Mouse (Mus musculus) midbrain, embryonic 16.5 days (tissue): ENCODE results near the gene Pdzrn3. TPM values are rescaled to one million over a fixed set of nuclear protein-coding genes. Genes with fewer than 3 reads are reported as not detected.

Experiments
- ATAC-seq: fragments of 200-750 bp; cut with Nextera tagmentation; 2 replicates; pipeline ENCODE4 v1.8.0; 2017; ENCODE audit warnings: moderate TSS enrichment
- H3K27ac ChIP-seq: fragments of 300-500 bp; sonication (generic); 2 replicates; pipeline ENCODE4 v1.5.1; 2014; ENCODE audit warnings: mild to moderate bottlenecking, low read length, mixed read lengths
- H3K27me3 ChIP-seq: fragments of 300-500 bp; sonication (generic); 2 replicates; pipeline ENCODE4 v1.6.1; 2014; ENCODE audit warnings: low read depth, low read length, mixed read lengths; ENCODE audit not compliant: control insufficient read depth, insufficient read depth
- H3K36me3 ChIP-seq: fragments of 300-500 bp; sonication (generic); 2 replicates; pipeline ENCODE4 v1.6.1; 2014; ENCODE audit warnings: mild to moderate bottlenecking, low read length, moderate library complexity, mixed read lengths; ENCODE audit not compliant: control insufficient read depth, insufficient read depth
- H3K4me1 ChIP-seq: fragments of 300-500 bp; sonication (generic); 2 replicates; pipeline ENCODE4 v1.6.1; 2014; ENCODE audit warnings: mild to moderate bottlenecking, low read length, mixed read lengths; ENCODE audit not compliant: control insufficient read depth, insufficient read depth
- H3K4me2 ChIP-seq: fragments of 300-500 bp; sonication (generic); 2 replicates; pipeline ENCODE4 v1.6.1; 2014; ENCODE audit warnings: mild to moderate bottlenecking, low read length, mixed read lengths
- H3K4me3 ChIP-seq: fragments of 300-500 bp; sonication (generic); 2 replicates; pipeline ENCODE4 v1.5.1; 2014; ENCODE audit warnings: low read depth, mild to moderate bottlenecking, low read length, moderate library complexity, mixed read lengths
- H3K9ac ChIP-seq: fragments of 300-500 bp; sonication (generic); 2 replicates; pipeline ENCODE4 v1.6.1; 2014; ENCODE audit warnings: low read depth, low read length, mixed read lengths
- H3K9me3 ChIP-seq: fragments of 300-500 bp; sonication (generic); replicated peaks from 2 replicates; pipeline ENCODE4 v1.6.1; 2014; ENCODE audit warnings: mild to moderate bottlenecking, low read length, mixed read lengths; ENCODE audit not compliant: control insufficient read depth, poor library complexity, severe bottlenecking
- WGBS: fragments of 180-500 bp; shearing (Covaris S2); extraction: QIAGEN DNeasy Blood & Tissue Kit; methylation state at CpG from one replicate; pipeline ENCODE4 v1.1.7; 2014; 5-methylcytosine and 5-hydroxymethylcytosine counted together
- polyA plus RNA-seq: library from polyadenylated mRNA; unstranded; fragments of >200 nt; fragmentation: Nextera tagmentation; extraction: Ambion mirVana; gene quantifications from 2 replicates; pipeline ENCODE4 v1.2.1, GENCODE M21; 2015

Gene Pdzrn3
- polyA plus RNA-seq, 1 experiment from 2014 or later: 20.3 TPM

DNA sequence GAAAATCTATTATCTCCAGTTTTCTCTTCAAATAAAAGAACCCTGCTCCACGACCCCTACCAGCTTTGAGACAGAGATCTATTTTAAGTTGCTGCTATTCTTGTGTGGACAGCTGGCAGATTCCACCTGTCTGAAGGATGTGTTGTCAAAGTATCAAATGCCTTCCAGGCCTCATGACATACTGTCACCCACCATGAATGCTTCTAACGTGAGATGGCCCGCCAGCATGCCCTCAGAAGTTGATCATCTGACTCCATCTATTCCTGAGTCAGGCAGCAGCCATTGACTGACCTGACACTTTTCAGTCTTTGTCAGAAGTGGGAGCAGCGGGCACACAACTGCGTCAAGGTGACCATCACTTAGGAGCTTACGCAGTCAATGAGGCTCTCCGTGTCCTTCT is 37.6 kb downstream of the Pdzrn3 start:
- Histone ChIP-seq H3K4me2 (no peak overlapping the region), H3K27ac (no peak overlapping the region), H3K36me3 (no peaks in the 10 kb centered on the region), H3K9ac (no peak overlapping the region), H3K9me3 (no peaks in the 10 kb centered on the region), H3K27me3 (no peaks in the 10 kb centered on the region), H3K4me3 (no peak overlapping the region), H3K4me1 (no peaks in the 10 kb centered on the region)
- no peak for ATAC-seq
- WGBS: 94% methylated on average over 7 of the region's 7 CpGs

GRCm38 (mm10) chr6:101337842-101338528 is 39.7 kb downstream of the Pdzrn3 start:
- Histone ChIP-seq H3K9me3 (no peaks in the 10 kb centered on the region), H3K4me3 (no peak overlapping the region), H3K36me3 (no peaks in the 10 kb centered on the region), H3K9ac (no peak overlapping the region), H3K4me1 (0 out of 2 replicates have a peak, but pooled peaks cover 3% of the 10 kb centered on the region), H3K4me2 (no peak overlapping the region), H3K27ac (no peak overlapping the region), H3K27me3 (no peaks in the 10 kb centered on the region)
- ATAC-seq: no peak
- WGBS: 80% methylated on average over 10 of the region's 10 CpGs

GRCm38 (mm10) chr6:101336660-101337059 is 41.0 kb downstream of the Pdzrn3 start:
- Histone ChIP-seq H3K4me1 (0 out of 2 replicates have a peak, but pooled peaks cover 3% of the 10 kb centered on the region), H3K27ac (no peak overlapping the region), H3K4me2 (no peak overlapping the region), H3K4me3 (no peak overlapping the region), H3K36me3 (no peaks in the 10 kb centered on the region), H3K9me3 (no peaks in the 10 kb centered on the region), H3K9ac (no peak overlapping the region), H3K27me3 (no peaks in the 10 kb centered on the region)
- ATAC-seq: no peak
- 91% methylated on average over 10 of the region's 10 CpGs for WGBS

DNA sequence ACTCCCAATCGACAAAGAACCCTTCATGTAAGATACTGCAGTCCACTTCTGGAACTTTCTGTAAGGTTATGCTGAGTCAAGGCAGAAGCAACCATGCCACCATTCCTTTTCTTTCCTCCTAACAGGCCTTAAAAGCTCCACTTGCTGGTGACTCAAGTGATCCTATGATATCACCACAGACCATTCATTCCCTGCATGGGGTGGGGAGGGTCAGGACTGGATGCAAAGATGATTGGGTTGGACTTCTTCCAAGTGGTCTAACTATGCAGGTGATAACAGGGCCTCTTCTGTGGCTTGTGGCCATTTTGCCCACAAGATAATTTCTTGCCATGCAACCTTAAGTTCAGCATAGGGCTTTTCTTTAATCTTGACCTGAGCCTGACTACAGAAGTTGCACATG is 42.0 kb downstream of the Pdzrn3 start:
- H3K9ac ChIP-seq: no peak overlapping the region
- H3K36me3 ChIP-seq: no peaks in the 10 kb centered on the region
- 0 out of 2 replicates have a peak, but pooled peaks cover 3% of the 10 kb centered on the region for H3K4me1 ChIP-seq
- no peak overlapping the region for H3K27ac ChIP-seq
- no peaks in the 10 kb centered on the region for H3K27me3 ChIP-seq
- no peak overlapping the region for H3K4me2 ChIP-seq
- 89% methylated on average over 1 of the region's 1 CpGs for WGBS
- H3K9me3 ChIP-seq: no peaks in the 10 kb centered on the region
- no peak for ATAC-seq
- no peak overlapping the region for H3K4me3 ChIP-seq

- H3K36me3 ChIP-seq: no peaks in the 10 kb centered on the region
- H3K4me1 ChIP-seq: 0 out of 2 replicates have a peak, but pooled peaks cover 3% of the 10 kb centered on the region
- no peak overlapping the region for H3K4me2 ChIP-seq
- no peak overlapping the region for H3K27ac ChIP-seq
- H3K9me3 ChIP-seq: no peaks in the 10 kb centered on the region
- no peak overlapping the region for H3K4me3 ChIP-seq
- no peaks in the 10 kb centered on the region for H3K27me3 ChIP-seq
- 94% methylated on average over 3 of the region's 3 CpGs for WGBS
- ATAC-seq: no peak
- no peak overlapping the region for H3K9ac ChIP-seq
Observed at GRCm38 (mm10) chr6:101334495-101334894, 43.2 kb downstream of the Pdzrn3 start.

- Histone ChIP-seq H3K36me3 (no peaks in the 10 kb centered on the region), H3K4me1 (0 out of 2 replicates have a peak, but pooled peaks cover 3% of the 10 kb centered on the region), H3K9ac (no peak overlapping the region), H3K9me3 (no peaks in the 10 kb centered on the region), H3K4me2 (no peak overlapping the region), H3K27ac (no peak overlapping the region), H3K4me3 (no peak overlapping the region), H3K27me3 (no peaks in the 10 kb centered on the region)
- 98% methylated on average over 5 of the region's 5 CpGs for whole genome bisulfite sequencing
- ATAC-seq: no peak
Observed at GRCm38 (mm10) chr6:101330392-101330791, 47.3 kb downstream of the Pdzrn3 start.

GRCm38 (mm10) chr6:101329499-101329898 is 48.2 kb downstream of the Pdzrn3 start:
- no peak overlapping the region for H3K4me3 ChIP-seq
- 0 out of 2 replicates have a peak, but pooled peaks cover 3% of the 10 kb centered on the region for H3K4me1 ChIP-seq
- no peak overlapping the region for H3K9ac ChIP-seq
- no peak for ATAC-seq
- no peaks in the 10 kb centered on the region for H3K36me3 ChIP-seq
- WGBS: 69% methylated on average over 6 of the region's 6 CpGs
- no peak overlapping the region for H3K4me2 ChIP-seq
- no peaks in the 10 kb centered on the region for H3K27me3 ChIP-seq
- no peaks in the 10 kb centered on the region for H3K9me3 ChIP-seq
- no peak overlapping the region for H3K27ac ChIP-seq

- Histone ChIP-seq H3K9ac (no peak overlapping the region), H3K4me2 (no peak overlapping the region), H3K9me3 (no peaks in the 10 kb centered on the region), H3K27ac (no peak overlapping the region), H3K4me1 (0 out of 2 replicates have a peak, but pooled peaks cover 3% of the 10 kb centered on the region), H3K4me3 (no peak overlapping the region), H3K27me3 (no peaks in the 10 kb centered on the region), H3K36me3 (no peaks in the 10 kb centered on the region)
- 64% methylated on average over 5 of the region's 6 CpGs for WGBS
- no peak for ATAC-seq
Observed at GRCm38 (mm10) chr6:101328514-101328913, 49.2 kb downstream of the Pdzrn3 start.

DNA sequence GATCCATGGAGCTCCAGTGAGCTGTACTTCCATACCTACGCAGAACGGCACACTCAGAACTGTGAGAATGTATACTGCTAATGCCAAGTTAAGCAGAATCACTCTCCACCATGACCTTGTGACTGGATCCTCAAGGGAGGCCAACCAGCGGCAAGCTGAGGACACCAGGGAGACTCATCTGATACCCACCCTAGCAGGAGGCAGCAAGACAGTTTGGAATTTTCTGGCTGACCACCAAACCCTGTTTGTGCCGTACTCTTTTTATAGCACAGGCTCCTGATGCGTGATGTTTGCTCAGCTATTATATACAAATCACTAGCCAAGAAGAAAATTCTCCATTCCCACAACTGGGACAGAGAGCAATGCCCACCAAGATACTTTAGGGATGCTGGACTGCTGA is 50.0 kb downstream of the Pdzrn3 start:
- H3K4me2 ChIP-seq: no peak overlapping the region
- ATAC-seq: no peak
- H3K27ac ChIP-seq: no peak overlapping the region
- H3K9me3 ChIP-seq: no peaks in the 10 kb centered on the region
- 95% methylated on average over 5 of the region's 5 CpGs for WGBS
- no peaks in the 10 kb centered on the region for H3K36me3 ChIP-seq
- H3K4me3 ChIP-seq: no peak overlapping the region
- no peaks in the 10 kb centered on the region for H3K4me1 ChIP-seq
- H3K27me3 ChIP-seq: no peaks in the 10 kb centered on the region
- H3K9ac ChIP-seq: no peak overlapping the region
